Mouse (Mus musculus) ovary, adult 18-20 months (tissue): Measurements from ENCODE around the gene Nme4.
"Not testable (repeated sequence)": the region's sequence is repeated elsewhere in the genome, so short reads cannot be mapped to it uniquely, and the experiment has no call there.

Experiments used
- DNase-seq: peaks from one replicate; pipeline ENCODE4 v3.0.0; 2022; ENCODE audit warnings: low spot score, mixed read lengths

Gene Nme4

DNA sequence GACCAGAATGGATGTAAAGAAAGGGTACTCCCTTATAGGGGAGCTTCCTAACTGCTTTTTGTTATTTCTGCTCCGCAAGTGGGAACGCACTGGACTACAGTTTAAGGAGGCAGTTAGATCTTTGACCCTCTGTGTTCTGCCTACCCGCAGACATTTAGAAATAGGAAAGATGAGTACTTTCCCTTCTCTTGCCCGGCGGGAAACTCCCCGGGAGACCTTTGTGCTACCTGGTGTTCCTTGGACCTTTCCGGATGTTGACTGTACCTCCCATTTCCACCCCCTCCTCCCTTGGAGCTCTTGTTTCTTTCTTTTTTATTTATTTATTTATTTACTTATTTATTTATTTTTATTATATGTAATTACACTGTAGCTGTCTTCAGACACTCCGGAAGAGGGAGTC, 18.7 kb upstream of the Nme4 start:
- no peak for DNase-seq

GRCm38 (mm10) chr17:26113181-26113948, 18.0 kb upstream of the Nme4 start, which contains the start of gene Tmem8:
Gene Tmem8, plus strand, starts transcription at chr17:26113299.
- DNase-seq: peak; percentile 59

DNA sequence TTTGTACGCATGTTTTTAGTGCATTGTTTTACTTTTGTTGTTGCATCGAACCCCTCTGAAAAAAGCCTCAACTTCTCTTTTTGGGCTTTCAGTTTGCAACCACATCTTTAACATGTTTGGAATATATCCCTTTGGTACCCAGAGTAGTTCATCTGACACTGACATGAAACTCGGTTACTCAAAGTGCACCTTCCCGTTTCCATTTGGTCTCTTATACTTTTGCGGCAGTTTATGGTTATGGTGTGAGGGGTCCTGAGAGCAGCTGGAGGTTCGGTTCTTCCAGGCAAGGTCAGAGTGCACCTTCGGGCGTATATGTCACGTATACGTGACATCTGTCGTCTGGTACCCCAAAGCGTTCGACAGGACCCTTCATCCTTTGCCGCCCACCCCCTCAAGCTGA, 17.3 kb upstream of the Nme4 start:
- no peak for DNase-seq

- no peak for DNase-seq
Observed at GRCm38 (mm10) chr17:26111722-26112121, 16.3 kb upstream of the Nme4 start.

GRCm38 (mm10) chr17:26111024-26111423, 15.6 kb upstream of the Nme4 start:
- no peak for DNase-seq

- no peak for DNase-seq
Observed at GRCm38 (mm10) chr17:26110156-26110555, 14.8 kb upstream of the Nme4 start.

GRCm38 (mm10) chr17:26105619-26106018, 10.2 kb upstream of the Nme4 start:
- no peak for DNase-seq

- DNase-seq: no peak
Observed at GRCm38 (mm10) chr17:26101478-26101877, 6.1 kb upstream of the Nme4 start.

- DNase-seq: no peak
Observed at GRCm38 (mm10) chr17:26100166-26100565, 4.8 kb upstream of the Nme4 start.

GRCm38 (mm10) chr17:26099316-26099715, 3.9 kb upstream of the Nme4 start:
- DNase-seq: not testable (repeated sequence)

- DNase-seq: no peak
Observed at GRCm38 (mm10) chr17:26098461-26098860, 3.1 kb upstream of the Nme4 start.

- DNase-seq: no peak
Observed at GRCm38 (mm10) chr17:26094531-26095110, 781 bp downstream of the Nme4 start.

GRCm38 (mm10) chr17:26089905-26090632, 5.3 kb downstream of the Nme4 start, which contains the start of gene Decr2:
Gene Decr2, minus strand, starts transcription at chr17:26090337.
- DNase-seq: peak; percentile 91

DNA sequence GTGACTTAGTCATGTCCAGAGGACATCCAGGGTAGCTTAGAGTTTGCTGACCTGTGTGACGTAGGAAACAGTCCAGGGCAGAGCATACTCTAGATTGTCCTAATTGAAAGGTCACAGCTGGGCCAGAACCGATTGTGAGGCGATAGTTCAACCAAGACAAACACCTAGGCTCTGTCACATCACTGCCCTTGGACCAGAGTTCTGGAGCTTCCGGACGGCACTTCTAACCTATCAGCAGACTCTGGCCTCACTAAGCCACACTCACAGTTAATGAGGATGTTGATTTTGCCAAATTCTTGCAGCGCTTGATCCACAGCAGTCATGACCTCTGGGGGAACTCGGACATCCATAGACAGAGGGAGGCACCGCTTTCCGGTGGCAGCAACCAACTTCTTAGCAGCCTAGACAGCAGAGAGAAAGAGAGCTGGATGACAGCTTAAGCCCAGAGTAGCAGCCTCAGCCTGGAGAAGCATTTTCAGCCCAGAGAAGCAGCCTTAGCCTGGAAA, 8.3 kb downstream of the Nme4 start:
- no peak for DNase-seq

- DNase-seq: no peak
Observed at GRCm38 (mm10) chr17:26080867-26081266, 14.5 kb downstream of the Nme4 start.

- DNase-seq: no peak
Observed at GRCm38 (mm10) chr17:26078851-26079250, 16.6 kb downstream of the Nme4 start.

GRCm38 (mm10) chr17:26075246-26075645, 20.2 kb downstream of the Nme4 start:
- DNase-seq: no peak

DNA sequence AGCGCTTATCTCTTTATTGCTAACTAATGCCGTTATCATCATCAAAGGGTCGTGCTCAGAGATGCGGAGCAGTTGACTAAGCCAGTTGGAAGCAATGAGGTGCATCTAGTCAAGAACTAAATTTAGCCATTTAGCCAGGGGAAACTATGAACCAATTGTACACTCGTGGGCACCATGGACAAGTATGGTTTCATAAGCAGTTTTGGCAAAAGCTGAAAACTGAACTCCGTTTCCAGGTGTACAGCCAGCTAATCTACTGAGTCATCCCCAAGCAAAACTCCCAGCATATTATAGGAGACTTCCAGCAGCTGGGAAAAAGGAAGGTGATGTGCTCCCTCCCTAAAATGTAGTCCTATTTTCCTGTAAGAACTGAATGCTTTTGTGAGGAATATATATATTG, 25.3 kb downstream of the Nme4 start:
- DNase-seq: no peak

GRCm38 (mm10) chr17:26068831-26069739, 26.3 kb downstream of the Nme4 start, which contains the start of gene Rab11fip3:
Gene Rab11fip3, minus strand, starts transcription at chr17:26069555.
- peak; percentile 68 for DNase-seq

DNA sequence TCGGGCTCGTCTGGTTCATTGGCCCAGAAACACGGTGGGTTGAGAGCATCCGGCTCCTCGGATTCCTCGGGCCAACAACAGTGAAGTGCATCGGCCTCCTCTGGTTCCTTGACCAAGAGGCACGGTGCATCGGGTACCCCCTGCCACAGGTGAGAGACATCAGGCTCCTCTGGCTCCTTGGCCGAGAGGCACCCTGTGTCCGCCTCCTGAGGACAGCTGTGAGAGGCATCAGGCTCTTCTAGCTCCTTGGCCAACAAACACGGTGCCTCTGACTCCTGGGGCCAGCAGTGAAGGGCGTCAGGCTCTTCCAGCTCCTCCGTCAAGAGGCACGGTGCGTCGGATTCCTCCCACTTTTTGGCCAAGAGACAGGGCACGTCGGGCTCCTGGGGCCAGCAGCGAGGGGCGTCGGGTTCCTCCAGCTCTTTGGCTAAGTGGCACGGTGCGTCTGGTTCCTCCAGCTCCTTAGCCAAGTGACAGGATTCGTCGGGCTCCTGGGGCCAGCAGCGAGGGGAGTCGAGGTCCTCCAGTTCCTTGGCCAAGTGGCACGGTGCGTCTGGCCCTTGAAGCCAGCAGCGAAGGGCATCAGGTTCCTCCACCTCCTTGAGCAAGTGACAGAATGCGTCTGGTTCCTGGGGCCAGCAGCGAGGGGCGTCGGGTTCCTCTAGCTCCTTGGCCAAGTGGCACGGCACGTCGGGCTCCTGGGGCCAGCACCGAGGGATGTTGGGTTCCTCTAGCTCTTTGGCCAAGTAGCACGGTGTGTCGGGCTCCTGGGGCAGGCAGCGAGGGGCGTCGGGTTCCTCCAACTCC, 27.2 kb downstream of the Nme4 start:
- no peak for DNase-seq
